Mouse (Mus musculus) ES-Bruce4 (cell line): ENCODE results near the gene Wscd2.

Experiments used
- CTCF ChIP-seq: IDR thresholded peaks from one replicate; pipeline ENCODE4 v1.8.1; 2011; ENCODE audit warnings: low read depth, low read length
- POLR2A ChIP-seq: IDR thresholded peaks from one replicate; pipeline ENCODE4 v1.8.1; 2011; ENCODE audit warnings: low read length; ENCODE audit not compliant: insufficient read depth

DNA sequence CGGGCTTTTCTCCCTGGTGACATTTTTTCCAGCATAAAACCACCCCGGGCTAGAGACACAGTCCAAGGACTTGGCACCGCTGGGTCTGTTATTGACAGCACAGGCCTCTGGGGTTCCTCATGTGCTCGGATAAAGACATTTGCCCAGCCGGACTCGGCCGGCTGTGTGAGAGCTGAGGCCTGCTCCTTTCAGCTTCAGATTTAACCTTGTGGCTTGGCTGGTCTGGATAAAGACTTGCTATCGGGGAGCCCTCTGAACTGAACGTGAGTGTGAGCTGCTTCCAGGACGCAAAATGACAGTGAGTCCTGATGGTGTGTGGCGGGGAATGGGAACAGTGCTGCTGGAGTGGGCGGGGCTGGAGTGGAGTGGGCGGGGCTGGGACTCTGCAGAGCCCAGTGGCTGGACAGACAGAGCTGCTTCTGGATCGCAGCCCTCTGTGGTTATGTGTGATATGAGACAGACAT, 26.8 kb downstream of the Wscd2 start:
- TF ChIP-seq POLR2A (no peak), CTCF (no peak)
